Mouse (Mus musculus): ENCODE measurements around the gene Phtf2. TPM values are rescaled to one million over a fixed set of nuclear protein-coding genes. Genes with fewer than 3 reads are reported as not detected.
"Not testable (repeated sequence)": the region's sequence is repeated elsewhere in the genome, so short reads cannot be mapped to it uniquely, and the experiment has no call there.

The Phtf2 gene
- total RNA-seq, 1 experiment from 2014 or later, result 52.6 TPM

DNA sequence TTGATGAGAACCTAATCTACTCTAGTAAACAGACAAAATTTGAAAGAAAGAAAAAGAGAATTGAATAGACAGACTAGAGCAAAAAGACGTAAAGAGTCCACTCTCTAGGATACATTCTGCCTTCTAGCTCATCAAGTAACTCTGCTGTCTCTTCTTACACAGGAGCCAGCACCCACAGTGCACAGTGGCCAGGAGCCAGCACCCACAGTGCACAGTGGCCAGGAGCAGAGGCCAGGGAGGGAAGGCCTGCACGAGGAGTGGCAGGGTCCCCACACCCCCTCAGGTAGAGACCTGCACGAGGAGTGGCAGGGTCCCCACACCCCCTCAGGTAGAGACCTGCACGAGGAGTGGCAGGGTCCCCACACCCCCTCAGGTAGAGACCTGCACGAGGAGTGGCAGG is 95.5 kb downstream of the Phtf2 start:
- ATAC-seq (ENCODE audit: extremely low read depth, insufficient number of reproducible peaks, low FRiP score, poor library complexity, severe bottlenecking), result not testable (repeated sequence)

DNA sequence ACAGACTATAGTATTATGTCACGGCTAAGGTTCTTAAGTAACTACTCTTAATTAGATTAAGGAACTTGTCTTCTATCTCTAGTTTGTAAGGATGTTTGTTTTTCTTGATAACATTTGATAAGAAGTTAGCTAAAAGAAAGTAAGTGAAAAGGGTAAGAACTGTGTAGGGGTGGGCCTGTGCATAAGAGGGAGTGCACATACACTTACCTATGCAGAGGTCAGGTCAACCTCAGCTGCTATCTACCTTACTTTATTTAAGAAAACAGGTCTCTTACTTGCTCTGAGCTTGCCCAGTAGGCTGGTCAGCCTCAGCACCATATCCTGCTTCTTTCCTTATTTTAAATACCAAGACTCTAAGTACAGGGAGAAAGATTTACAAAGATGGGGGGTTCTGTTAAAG is 100.8 kb downstream of the Phtf2 start:
- no peak for ATAC-seq (ENCODE audit: extremely low read depth, insufficient number of reproducible peaks, low FRiP score, poor library complexity, severe bottlenecking)

DNA sequence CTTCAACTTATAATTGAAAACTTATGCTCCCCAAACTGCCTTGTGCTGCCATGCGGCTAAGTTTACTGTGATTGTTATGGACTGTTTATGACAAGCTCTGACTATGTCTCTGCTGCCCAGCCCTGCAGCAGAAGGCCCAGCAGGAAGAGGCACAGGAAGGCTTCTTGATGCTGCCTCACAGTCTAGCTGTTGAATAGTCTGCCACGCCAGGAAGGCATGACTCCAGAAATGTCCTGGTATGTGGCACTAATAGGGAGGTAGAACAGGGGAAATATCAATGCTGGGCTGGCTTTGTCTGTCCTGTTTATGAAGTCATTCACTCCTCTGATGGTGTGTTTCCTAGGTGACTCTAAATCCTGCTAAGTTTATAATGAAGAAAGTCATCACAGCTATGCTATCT is 102.7 kb downstream of the Phtf2 start:
- no peak for ATAC-seq (ENCODE audit: extremely low read depth, insufficient number of reproducible peaks, low FRiP score, poor library complexity, severe bottlenecking)

DNA sequence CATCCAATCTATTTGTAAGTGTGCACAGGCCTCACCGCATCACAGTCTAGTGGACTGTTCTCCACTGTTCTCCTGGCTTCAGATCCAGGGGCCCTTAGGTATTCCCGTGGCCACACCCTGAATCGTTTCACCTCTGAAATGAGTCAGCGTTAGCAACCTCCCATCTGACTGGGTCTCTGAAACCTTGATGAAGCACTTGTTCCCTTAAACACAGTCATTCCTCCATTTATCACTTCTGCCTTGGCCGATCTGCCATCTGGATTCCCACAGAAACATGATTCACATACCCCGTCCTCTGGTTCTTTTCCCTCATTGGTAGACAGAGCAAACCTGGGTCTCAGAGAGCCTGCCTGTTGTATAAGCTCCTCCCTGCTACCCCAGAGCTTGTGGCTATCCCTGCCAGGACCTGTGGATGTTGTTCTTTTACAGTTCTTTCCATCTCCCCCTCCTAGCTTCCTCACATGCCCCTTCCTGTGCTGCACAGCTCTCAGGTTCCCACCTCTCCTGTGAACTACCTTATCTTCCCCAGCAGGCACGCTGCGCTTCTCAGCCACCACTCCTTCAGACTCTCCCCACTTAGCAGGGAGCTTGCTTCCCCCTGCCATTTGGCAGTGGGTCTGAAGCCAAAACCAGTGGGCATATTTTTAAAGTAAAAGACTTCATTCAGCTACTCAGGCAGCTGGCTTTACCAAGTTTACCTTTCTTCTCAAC is 103.5 kb downstream of the Phtf2 start:
- ATAC-seq (ENCODE audit: extremely low read depth, insufficient number of reproducible peaks, low FRiP score, poor library complexity, severe bottlenecking), result no peak

GRCm38 (mm10) chr5:20773341-20773740 is 108.6 kb downstream of the Phtf2 start:
- ATAC-seq (ENCODE audit: extremely low read depth, insufficient number of reproducible peaks, low FRiP score, poor library complexity, severe bottlenecking), result no peak

DNA sequence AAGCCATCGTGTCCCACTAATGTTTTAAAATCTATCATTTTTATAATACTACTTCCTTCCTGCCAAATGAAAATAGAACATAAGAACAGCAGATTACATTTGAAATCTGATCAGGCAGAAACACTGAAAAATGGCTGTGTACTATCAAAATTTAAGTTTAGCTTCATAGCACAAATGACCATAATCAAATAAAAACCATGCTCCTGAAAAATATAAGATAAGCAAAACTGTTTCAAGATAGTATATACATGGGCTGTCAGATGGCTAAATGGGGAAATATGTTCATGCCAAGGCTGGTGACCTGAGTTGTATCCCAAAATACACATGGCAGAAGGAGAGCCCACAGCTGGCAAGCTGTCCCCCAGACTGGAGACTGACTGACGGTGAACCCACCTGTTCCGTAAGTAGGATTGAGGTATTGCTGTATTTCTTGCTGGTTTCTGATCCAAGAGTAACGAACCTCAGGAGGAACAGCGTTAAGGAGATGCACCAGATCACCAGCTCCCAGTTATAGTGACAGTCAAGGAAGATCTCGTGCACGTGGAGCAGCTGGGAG is 116.5 kb downstream of the Phtf2 start:
- ATAC-seq (ENCODE audit: extremely low read depth, insufficient number of reproducible peaks, low FRiP score, poor library complexity, severe bottlenecking), result no peak

DNA sequence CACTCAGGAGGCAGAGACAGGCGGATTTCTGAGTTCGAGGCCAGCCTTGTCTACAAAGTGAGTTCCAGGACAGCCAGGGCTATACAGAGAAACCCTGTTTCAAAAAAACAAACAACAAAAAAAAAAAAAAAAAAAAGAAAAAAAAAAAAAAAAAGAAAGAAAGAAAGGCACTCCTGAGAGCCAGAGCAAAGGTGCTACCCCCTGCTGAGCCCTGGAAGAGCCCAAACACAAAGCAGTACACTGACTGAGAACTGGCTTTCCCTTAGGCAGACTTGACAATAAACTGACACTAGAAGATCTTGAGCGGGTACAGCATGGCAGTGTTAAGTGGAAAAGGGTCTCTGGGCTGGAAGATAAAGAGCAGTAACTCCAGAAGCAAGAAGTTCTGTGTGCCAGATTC is 119.5 kb downstream of the Phtf2 start:
- not testable (repeated sequence) for ATAC-seq (ENCODE audit: extremely low read depth, insufficient number of reproducible peaks, low FRiP score, poor library complexity, severe bottlenecking)

- ATAC-seq (ENCODE audit: extremely low read depth, insufficient number of reproducible peaks, low FRiP score, poor library complexity, severe bottlenecking), result no peak
Observed at GRCm38 (mm10) chr5:20760368-20761162, 121.4 kb downstream of the Phtf2 start.

- no peak for ATAC-seq (ENCODE audit: extremely low read depth, insufficient number of reproducible peaks, low FRiP score, poor library complexity, severe bottlenecking)
Observed at GRCm38 (mm10) chr5:20759771-20760170, 122.2 kb downstream of the Phtf2 start.

DNA sequence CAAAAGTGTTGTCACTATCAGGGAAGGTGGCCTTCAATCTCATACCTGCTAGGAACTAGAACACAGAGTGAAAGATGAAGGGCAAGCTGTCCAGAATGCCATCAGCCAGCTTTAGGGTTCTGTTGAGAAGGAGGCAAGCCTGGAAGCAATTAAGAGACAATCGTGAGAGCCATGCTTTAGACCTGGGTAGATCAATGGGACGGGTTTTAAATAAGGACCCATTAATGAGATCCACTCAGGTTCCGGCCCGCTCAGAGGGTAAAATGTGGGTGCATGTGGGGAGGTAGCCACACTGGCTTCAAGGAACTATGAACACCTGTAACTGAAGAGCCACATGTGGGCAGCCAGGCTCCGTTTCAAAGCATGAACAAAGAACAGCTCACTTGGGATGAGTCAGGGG is 128.0 kb downstream of the Phtf2 start:
- ATAC-seq (ENCODE audit: extremely low read depth, insufficient number of reproducible peaks, low FRiP score, poor library complexity, severe bottlenecking), result no peak

- no peak for ATAC-seq (ENCODE audit: extremely low read depth, insufficient number of reproducible peaks, low FRiP score, poor library complexity, severe bottlenecking)
Observed at GRCm38 (mm10) chr5:20753096-20753495, 128.8 kb downstream of the Phtf2 start.

DNA sequence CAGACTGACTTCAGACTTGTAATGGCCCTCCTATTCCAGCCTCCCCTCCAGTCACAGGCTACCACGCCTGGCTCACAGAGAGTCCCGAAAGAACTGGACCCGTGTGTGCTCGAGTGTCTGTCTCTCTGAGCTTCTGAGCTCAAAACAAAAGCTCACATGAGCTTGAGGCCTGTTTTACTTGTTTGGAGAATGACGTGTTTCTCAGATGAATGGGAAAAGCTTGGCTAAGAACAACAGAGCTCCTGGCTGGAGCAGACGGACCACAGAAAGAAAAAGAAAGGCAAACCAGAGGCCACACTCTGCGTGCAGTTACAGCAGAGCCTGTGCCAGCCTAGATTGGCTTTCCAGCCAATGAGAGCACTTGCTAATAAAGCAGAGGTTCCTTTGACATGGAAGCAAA is 130.2 kb downstream of the Phtf2 start:
- ATAC-seq (ENCODE audit: extremely low read depth, insufficient number of reproducible peaks, low FRiP score, poor library complexity, severe bottlenecking), result no peak

DNA sequence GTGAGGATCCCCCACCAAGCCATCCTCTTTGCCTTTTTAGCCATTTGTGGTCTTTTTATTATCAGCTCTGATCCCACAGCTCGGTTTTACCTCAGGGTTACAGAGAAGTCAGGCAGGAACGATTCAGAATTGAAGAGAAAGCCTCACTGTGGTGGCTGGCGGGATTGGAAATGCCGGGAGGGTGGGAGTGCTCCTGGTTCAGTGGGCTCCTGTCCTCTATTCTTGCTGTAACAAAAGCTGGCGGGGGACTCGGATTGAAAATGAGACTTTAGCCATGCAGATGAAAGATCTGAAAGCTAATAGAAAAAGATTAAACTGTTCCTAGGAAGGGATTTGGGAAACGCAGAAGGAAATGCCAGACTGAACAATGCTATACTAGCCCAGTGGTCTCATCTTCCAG is 130.9 kb downstream of the Phtf2 start:
- ATAC-seq (ENCODE audit: extremely low read depth, insufficient number of reproducible peaks, low FRiP score, poor library complexity, severe bottlenecking), result no peak

DNA sequence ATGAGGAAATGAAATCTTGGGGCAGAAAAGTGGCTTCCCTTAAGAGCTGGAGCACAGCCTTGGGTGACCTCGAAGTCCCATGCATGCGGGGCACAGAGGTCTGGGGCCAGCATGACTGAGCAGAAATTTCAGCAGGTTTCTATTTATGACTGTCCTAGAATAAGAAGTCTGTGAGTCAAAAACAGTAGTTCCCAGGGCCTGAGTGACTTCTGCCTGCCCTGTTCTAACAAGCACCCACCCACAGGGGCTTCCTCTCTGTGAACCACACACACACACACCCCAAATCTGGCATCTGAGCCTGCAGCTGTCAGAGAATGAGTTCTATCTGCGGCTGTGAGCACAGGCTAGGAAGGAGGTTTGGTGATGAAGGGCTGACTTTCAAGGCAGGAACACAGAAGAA is 132.4 kb downstream of the Phtf2 start:
- ATAC-seq (ENCODE audit: extremely low read depth, insufficient number of reproducible peaks, low FRiP score, poor library complexity, severe bottlenecking), result no peak

GRCm38 (mm10) chr5:20748856-20749255 is 133.1 kb downstream of the Phtf2 start:
- ATAC-seq (ENCODE audit: extremely low read depth, insufficient number of reproducible peaks, low FRiP score, poor library complexity, severe bottlenecking), result no peak

DNA sequence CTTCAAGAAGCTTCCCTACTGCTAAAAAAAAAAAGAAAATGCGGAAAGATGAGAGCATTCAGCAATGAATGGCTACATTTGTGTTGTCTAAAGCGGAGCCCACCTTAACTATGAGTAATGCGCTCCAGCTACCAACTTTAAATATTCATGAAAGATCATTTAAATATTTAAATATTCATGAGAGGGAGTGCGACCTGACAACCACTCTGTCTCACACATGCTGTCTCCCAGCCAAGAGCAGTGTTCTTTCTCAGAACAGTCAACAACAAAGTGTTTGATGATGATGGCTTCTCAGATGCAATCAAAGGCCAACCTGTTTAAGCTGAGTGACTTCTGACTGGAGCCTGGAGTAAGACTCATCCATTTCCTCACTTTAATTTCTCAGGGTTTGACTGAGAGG is 133.8 kb downstream of the Phtf2 start:
- no peak for ATAC-seq (ENCODE audit: extremely low read depth, insufficient number of reproducible peaks, low FRiP score, poor library complexity, severe bottlenecking)

- ATAC-seq (ENCODE audit: extremely low read depth, insufficient number of reproducible peaks, low FRiP score, poor library complexity, severe bottlenecking), result no peak
Observed at GRCm38 (mm10) chr5:20741936-20742335, 140.0 kb downstream of the Phtf2 start.

DNA sequence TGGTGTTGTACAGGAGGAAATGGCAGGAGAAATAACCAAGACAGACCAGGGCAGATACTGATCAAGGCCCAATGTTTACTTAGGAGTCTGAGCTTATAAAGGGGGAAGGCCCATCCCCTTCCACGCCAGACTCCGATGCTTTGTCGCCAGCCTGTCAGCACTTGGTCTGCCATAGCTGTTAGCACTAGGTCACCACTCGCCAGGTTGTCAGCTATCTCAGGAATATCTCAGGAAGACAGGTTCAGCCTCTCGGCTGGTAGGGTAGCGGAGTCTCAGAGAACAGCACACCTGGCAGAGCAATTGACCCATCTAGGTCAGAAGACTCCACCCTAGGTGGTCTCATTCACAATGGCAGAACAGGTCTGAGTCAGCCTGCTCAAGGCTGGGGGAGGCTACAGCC is 140.7 kb downstream of the Phtf2 start:
- no peak for ATAC-seq (ENCODE audit: extremely low read depth, insufficient number of reproducible peaks, low FRiP score, poor library complexity, severe bottlenecking)

DNA sequence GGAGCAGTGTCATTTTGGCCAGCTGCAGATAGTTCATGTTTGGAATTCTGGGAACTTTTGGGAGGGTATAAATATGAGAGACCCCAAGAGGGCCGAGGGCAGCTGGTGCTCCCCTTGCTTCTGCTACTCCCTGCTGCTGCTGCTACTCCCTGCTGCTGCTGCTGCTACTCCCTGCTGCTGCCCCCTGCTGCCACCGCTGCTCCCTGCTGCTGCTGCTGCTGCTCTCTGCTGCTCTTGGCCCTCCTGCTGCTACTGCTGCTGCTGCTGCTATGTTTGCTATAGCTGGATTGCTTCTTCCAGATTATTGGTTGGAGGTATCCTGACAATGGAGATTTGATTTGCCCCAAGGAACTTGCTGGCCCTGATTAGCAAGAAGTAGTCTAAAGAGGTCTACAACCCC is 143.1 kb downstream of the Phtf2 start:
- ATAC-seq (ENCODE audit: extremely low read depth, insufficient number of reproducible peaks, low FRiP score, poor library complexity, severe bottlenecking), result no peak

- ATAC-seq (ENCODE audit: extremely low read depth, insufficient number of reproducible peaks, low FRiP score, poor library complexity, severe bottlenecking), result not testable (repeated sequence)
Observed at GRCm38 (mm10) chr5:20723226-20723625, 158.7 kb downstream of the Phtf2 start.
